Mouse (Mus musculus) limb, embryonic 14.5 days (tissue): Measurements from ENCODE around the gene Cdk5rap3. TPM values are rescaled to one million over a fixed set of nuclear protein-coding genes. Genes with fewer than 3 reads are reported as not detected.

Source experiments
- ATAC-seq: fragments of 200-750 bp; cut with Nextera tagmentation; 2 replicates; pipeline ENCODE4 v1.8.0; 2017; ENCODE audit warnings: low read depth, moderate number of reproducible peaks, moderate TSS enrichment; ENCODE audit not compliant: low FRiP score
- DNase-seq: peaks from one replicate; pipeline ENCODE4 v3.0.0-alpha.2; 2015; ENCODE audit warnings: low spot score
- H3K27ac ChIP-seq: fragments of 300-500 bp; sonication (generic); replicated peaks from 2 replicates; pipeline ENCODE4 v1.5.1; 2014; ENCODE audit warnings: low read depth, mild to moderate bottlenecking, low read length, moderate library complexity, mixed read lengths
- H3K27me3 ChIP-seq: fragments of 300-500 bp; sonication (generic); 2 replicates; pipeline ENCODE4 v1.6.1; 2014; ENCODE audit warnings: low read length, mixed read lengths; ENCODE audit not compliant: control insufficient read depth, insufficient read depth
- H3K36me3 ChIP-seq: fragments of 300-500 bp; sonication (generic); 2 replicates; pipeline ENCODE4 v1.6.1; 2014; ENCODE audit warnings: mild to moderate bottlenecking, low read length, moderate library complexity, mixed read lengths; ENCODE audit not compliant: control insufficient read depth, insufficient read depth
- H3K4me1 ChIP-seq: fragments of 300-500 bp; sonication (generic); 2 replicates; pipeline ENCODE4 v1.6.1; 2014; ENCODE audit warnings: antibody characterized with exemption, low read length, mixed read lengths; ENCODE audit not compliant: control insufficient read depth, insufficient read depth
- H3K4me2 ChIP-seq: fragments of 300-500 bp; sonication (generic); replicated peaks from 2 replicates; pipeline ENCODE4 v1.6.1; 2014; ENCODE audit warnings: low read depth, mild to moderate bottlenecking, low read length, moderate library complexity; ENCODE audit not compliant: severe bottlenecking
- H3K4me3 ChIP-seq: fragments of 300-500 bp; sonication (generic); replicated peaks from 2 replicates; pipeline ENCODE4 v1.5.1; 2014; ENCODE audit warnings: low read length
- H3K9ac ChIP-seq: fragments of 300-500 bp; sonication (generic); 2 replicates; pipeline ENCODE4 v1.6.1; 2014; ENCODE audit warnings: mild to moderate bottlenecking, low read depth, low read length, moderate library complexity; ENCODE audit not compliant: severe bottlenecking
- H3K9me3 ChIP-seq: fragments of 300-500 bp; sonication (generic); 2 replicates; pipeline ENCODE4 v1.6.1; 2016; ENCODE audit warnings: low read length; ENCODE audit not compliant: control insufficient read depth
- POLR2A ChIP-seq: fragments of 200-500 bp; IDR thresholded peaks from 2 replicates; pipeline ENCODE4 v1.8.0; 2012; ENCODE audit warnings: inconsistent platforms, mild to moderate bottlenecking, moderate library complexity, borderline replicate concordance; ENCODE audit not compliant: insufficient read depth, insufficient read length; ENCODE audit errors: extremely low read depth
- WGBS: fragments of 180-500 bp; shearing (Covaris S2); extraction: QIAGEN DNeasy Blood & Tissue Kit; methylation state at CpG from one replicate; pipeline ENCODE4 v1.1.7; 2014; 5-methylcytosine and 5-hydroxymethylcytosine counted together
- polyA plus RNA-seq, 2 experiments: library from polyadenylated mRNA; depleted of rRNA in 1 of 2; stranded (reverse) in 1 of 2; unstranded in 1 of 2; fragments of >200 nt; fragmentation: Nextera tagmentation in 1 of 2; extraction: Ambion mirVana in 1 of 2; gene quantifications; 2 replicates each; pipeline versions ENCODE4 v1.2.1 to v1.2.3; 2012 to 2014

Cdk5rap3 gene
- polyA plus RNA-seq, 2 experiments, result 74.5 to 79.6 TPM

GRCm38 (mm10) chr11:96873601-96874140, 42.6 kb downstream of the Cdk5rap3 start:
- DNase-seq (peak; percentile 41), ATAC-seq (0 out of 2 replicates have a peak, but pooled peaks have one; percentile 13)
- Histone ChIP-seq H3K4me2 (no peak overlapping the region), H3K9me3 (no peaks in the 10 kb centered on the region), H3K36me3 (no peaks in the 10 kb centered on the region), H3K4me1 (peaks cover 24% of the 10 kb centered on the region), H3K27ac (peak overlapping the region; percentile 21; the same call in 1 of the 2 replicates), H3K4me3 (no peak overlapping the region), H3K9ac (peak overlapping the region; percentile 47), H3K27me3 (peaks cover 5% of the 10 kb centered on the region; the same call in 1 of the 2 replicates)
- 41% methylated on average over 11 of the region's 11 CpGs for WGBS
- TF ChIP-seq POLR2A, result no peak

DNA sequence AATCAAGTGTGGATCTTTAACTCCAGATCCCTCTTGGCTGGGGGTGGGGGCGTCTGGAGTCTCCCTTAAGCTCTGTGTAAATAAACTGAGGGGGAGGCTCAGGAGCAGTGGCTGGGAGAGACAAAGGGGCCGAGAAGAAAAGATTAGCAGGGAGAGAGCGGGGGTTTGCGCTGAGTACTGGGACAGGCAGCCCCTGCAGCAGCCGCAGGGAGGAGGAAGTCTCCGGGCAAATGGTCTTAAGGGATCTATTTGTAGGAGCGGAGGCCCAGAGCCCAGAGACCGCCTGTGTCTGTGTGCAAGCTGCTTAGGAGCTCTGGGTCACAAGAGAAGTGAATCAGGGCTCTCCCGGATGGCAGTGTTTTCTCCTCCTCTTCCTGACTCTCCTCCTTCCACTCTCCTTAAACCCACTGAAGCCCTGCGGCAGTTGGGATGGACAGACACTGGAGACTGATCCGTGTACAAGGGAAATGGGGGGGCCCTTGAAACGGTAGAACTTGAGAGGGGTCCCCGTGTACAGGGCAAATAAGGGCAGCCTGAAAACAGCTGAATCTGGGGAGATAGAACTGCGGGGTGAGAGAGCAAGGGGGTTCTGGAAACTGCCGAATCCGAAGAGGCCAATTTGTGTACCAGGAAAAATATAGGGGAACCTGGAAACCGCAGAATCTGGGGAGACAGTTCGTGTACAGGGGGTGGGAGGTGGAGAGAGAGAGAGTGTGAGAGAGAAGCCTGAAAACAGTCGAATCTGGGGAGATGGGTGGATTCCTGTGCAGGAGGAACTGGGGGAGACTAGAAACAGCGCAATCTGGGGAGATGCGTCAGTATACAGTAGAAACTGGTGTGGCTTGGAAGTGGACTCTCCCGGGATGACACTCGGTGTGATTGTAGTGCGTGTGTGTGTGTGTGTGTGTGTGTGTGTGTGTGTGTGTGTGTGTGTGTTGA, 43.6 kb downstream of the Cdk5rap3 start:
- H3K4me3 ChIP-seq, result no peak overlapping the region
- WGBS, result 8% methylated on average over 23 of the region's 24 CpGs

GRCm38 (mm10) chr11:96867149-96867548, 49.1 kb downstream of the Cdk5rap3 start:
- peaks cover 7% of the 10 kb centered on the region for H3K4me1 ChIP-seq
- ATAC-seq, result no peak
- H3K9me3 ChIP-seq, result no peaks in the 10 kb centered on the region
- no peak overlapping the region for H3K9ac ChIP-seq
- H3K4me3 ChIP-seq, result no peak overlapping the region
- TF ChIP-seq POLR2A, result no peak
- 14% methylated on average over 5 of the region's 5 CpGs for WGBS
- H3K27me3 ChIP-seq, result 0 out of 2 replicates have a peak, but pooled peaks cover 5% of the 10 kb centered on the region
- no peaks in the 10 kb centered on the region for H3K36me3 ChIP-seq
- peak; percentile 77 for DNase-seq
- no peak overlapping the region for H3K4me2 ChIP-seq
- H3K27ac ChIP-seq, result no peak overlapping the region

More for the DNA sequence above, 43.6 kb downstream of the Cdk5rap3 start:
- peak; percentile 18 for ATAC-seq
- Histone ChIP-seq H3K27ac (peak overlapping the region; percentile 28), H3K4me1 (peaks cover 24% of the 10 kb centered on the region), H3K36me3 (no peaks in the 10 kb centered on the region), H3K4me2 (peak overlapping the region; percentile 17), H3K9me3 (no peaks in the 10 kb centered on the region), H3K27me3 (peaks cover 5% of the 10 kb centered on the region; the same call in 1 of the 2 replicates), H3K9ac (peak overlapping the region; percentile 9; the same call in 1 of the 2 replicates)
- TF ChIP-seq POLR2A, result no peak
- peak; percentile 34 for DNase-seq

DNA sequence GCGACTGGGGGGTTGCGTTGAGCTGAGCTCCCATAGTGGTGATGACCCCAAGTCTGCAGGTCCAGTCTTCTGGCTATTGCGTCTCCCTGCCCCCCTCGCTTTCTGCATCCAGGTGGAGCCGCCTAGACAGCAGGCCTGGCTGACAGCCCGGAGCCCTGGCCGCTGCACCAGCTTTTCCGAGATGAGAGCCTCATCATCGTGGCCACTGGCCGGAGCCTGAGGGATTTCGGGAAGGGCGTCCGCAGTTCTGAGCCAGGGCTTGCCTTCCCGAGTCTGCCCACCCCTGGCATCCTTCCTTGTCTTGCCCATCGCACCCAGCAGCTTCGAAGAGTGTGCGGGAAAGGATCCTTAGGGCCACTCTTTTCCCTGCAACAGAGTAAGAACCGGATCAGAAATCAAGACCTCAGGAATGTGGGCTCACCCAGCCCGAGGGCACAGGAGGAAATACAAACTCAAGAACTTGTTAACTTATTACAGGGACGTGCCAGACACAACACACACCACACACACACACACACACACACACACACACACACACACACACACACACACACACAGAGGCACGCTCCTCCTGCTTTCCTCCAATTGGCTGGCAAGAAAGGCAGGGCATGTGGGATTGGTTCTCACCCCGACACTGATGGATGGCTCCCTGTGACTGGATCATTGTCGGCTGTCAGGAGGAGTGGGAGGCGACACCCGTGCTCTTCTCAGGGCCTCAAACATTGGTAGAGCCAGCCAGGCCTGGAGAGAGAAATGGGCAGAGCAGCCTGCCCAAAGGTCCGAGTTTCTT, 52.9 kb downstream of the Cdk5rap3 start:
- 19% methylated on average over 26 of the region's 26 CpGs for WGBS
- 0 out of 2 replicates have a peak overlapping the region, but pooled peaks have one; percentile 2 for H3K4me3 ChIP-seq
- ATAC-seq (no peak), DNase-seq (no peak)
- peaks cover under 1% of the 10 kb centered on the region; the same call in 1 of the 2 replicates for H3K36me3 ChIP-seq
- H3K27me3 ChIP-seq, result 0 out of 2 replicates have a peak, but pooled peaks cover 5% of the 10 kb centered on the region
- peaks cover 18% of the 10 kb centered on the region for H3K4me1 ChIP-seq
- peak overlapping the region; percentile 29; the same call in 1 of the 2 replicates for H3K4me2 ChIP-seq
- no peak for TF ChIP-seq POLR2A
- no peaks in the 10 kb centered on the region for H3K9me3 ChIP-seq
- no peak overlapping the region for H3K27ac ChIP-seq
- peak overlapping the region; percentile 25; the same call in 1 of the 2 replicates for H3K9ac ChIP-seq

DNA sequence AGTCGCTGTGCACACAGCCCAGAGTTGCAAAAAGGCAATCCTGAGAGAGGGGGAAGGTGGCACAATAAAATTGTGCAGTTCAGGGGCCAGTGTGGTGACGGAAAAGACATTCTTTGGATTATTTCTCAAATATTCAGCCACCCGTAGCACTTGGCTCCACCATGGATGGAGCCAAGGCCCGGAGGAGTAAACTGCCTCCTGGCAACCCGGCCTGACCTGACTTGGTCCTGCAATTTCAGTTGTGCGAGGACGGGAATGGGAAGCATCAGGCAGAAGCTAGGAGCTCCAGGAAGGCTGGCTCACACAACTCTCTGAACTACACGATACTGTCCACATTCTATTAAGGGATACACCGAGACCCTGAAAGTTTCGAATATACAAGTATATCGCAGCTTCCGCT, 53.8 kb downstream of the Cdk5rap3 start:
- Histone ChIP-seq H3K4me1 (peaks cover 18% of the 10 kb centered on the region), H3K27ac (no peak overlapping the region), H3K36me3 (peaks cover 9% of the 10 kb centered on the region; the same call in 1 of the 2 replicates), H3K4me2 (peak overlapping the region; percentile 77; the same call in 1 of the 2 replicates), H3K4me3 (no peak overlapping the region), H3K27me3 (0 out of 2 replicates have a peak, but pooled peaks cover 5% of the 10 kb centered on the region), H3K9me3 (no peaks in the 10 kb centered on the region), H3K9ac (no peak overlapping the region)
- WGBS, result 78% methylated on average over 12 of the region's 12 CpGs
- no peak for TF ChIP-seq POLR2A
- no peak for ATAC-seq
- DNase-seq, result no peak
